Mouse (Mus musculus): ENCODE data around the gene Tnrc18. TPM values are rescaled to one million over a fixed set of nuclear protein-coding genes. Genes with fewer than 3 reads are reported as not detected.

Tnrc18 gene
- polyA plus RNA-seq, 1 experiment from 2014 or later, result 28.1 TPM

- no peaks in the 10 kb centered on the region for H3K9me3 ChIP-seq (replicated peaks)
- H3K27me3 ChIP-seq, result no peaks in the 10 kb centered on the region
- H3K27ac ChIP-seq, result peak overlapping the region; percentile 100
- no peaks in the 10 kb centered on the region for H3K36me3 ChIP-seq
- peaks cover 40% of the 10 kb centered on the region for H3K4me1 ChIP-seq
- under 1% methylated on average over 36 of the region's 36 CpGs for WGBS
- H3K9ac ChIP-seq, result peak overlapping the region; percentile 90
- H3K4me3 ChIP-seq (replicated peaks), result peak overlapping the region; percentile 95
- peak overlapping the region; percentile 80 for H3K4me2 ChIP-seq
- peak; percentile 70 for ATAC-seq (replicated peaks; ENCODE audit: low FRiP score)
Observed at GRCm38 (mm10) chr5:142821266-142821973, 4.0 kb upstream of the Tnrc18 start.

GRCm38 (mm10) chr5:142820276-142821265, 3.1 kb upstream of the Tnrc18 start:
- H3K4me3 ChIP-seq (replicated peaks), result peak overlapping the region; percentile 95
- WGBS, result under 1% methylated on average over 53 of the region's 53 CpGs
- no peaks in the 10 kb centered on the region for H3K9me3 ChIP-seq (replicated peaks)
- peak overlapping the region; percentile 90 for H3K9ac ChIP-seq
- peaks cover 37% of the 10 kb centered on the region for H3K4me1 ChIP-seq
- H3K27ac ChIP-seq, result peak overlapping the region; percentile 100
- peak overlapping the region; percentile 80 for H3K4me2 ChIP-seq
- H3K36me3 ChIP-seq, result no peaks in the 10 kb centered on the region
- H3K27me3 ChIP-seq, result no peaks in the 10 kb centered on the region
- no peak for ATAC-seq (replicated peaks; ENCODE audit: low FRiP score)

GRCm38 (mm10) chr5:142819385-142820275, 2.2 kb upstream of the Tnrc18 start:
- H3K36me3 ChIP-seq, result no peaks in the 10 kb centered on the region
- peak overlapping the region; percentile 80 for H3K4me2 ChIP-seq
- no peaks in the 10 kb centered on the region for H3K27me3 ChIP-seq
- ATAC-seq (replicated peaks; ENCODE audit: low FRiP score), result no peak
- peak overlapping the region; percentile 90 for H3K9ac ChIP-seq
- H3K27ac ChIP-seq, result peak overlapping the region; percentile 100
- under 1% methylated on average over 36 of the region's 36 CpGs for WGBS
- peaks cover 28% of the 10 kb centered on the region for H3K4me1 ChIP-seq
- H3K9me3 ChIP-seq (replicated peaks), result no peaks in the 10 kb centered on the region
- H3K4me3 ChIP-seq (replicated peaks), result peak overlapping the region; percentile 95

GRCm38 (mm10) chr5:142818435-142819360, 1.2 kb upstream of the Tnrc18 start:
- Histone ChIP-seq H3K4me3 (replicated peaks) (peak overlapping the region; percentile 95), H3K27me3 (no peaks in the 10 kb centered on the region), H3K9ac (peak overlapping the region; percentile 90), H3K4me2 (peak overlapping the region; percentile 80), H3K36me3 (no peaks in the 10 kb centered on the region), H3K9me3 (replicated peaks) (no peaks in the 10 kb centered on the region), H3K27ac (peak overlapping the region; percentile 100), H3K4me1 (peaks cover 19% of the 10 kb centered on the region)
- under 1% methylated on average over 40 of the region's 43 CpGs for WGBS
- ATAC-seq (replicated peaks; ENCODE audit: low FRiP score), result no peak

- Histone ChIP-seq H3K36me3 (peaks cover 2% of the 10 kb centered on the region; the same call in 1 of the 2 replicates), H3K4me3 (replicated peaks) (peak overlapping the region; percentile 95), H3K27me3 (no peaks in the 10 kb centered on the region), H3K4me2 (peak overlapping the region; percentile 80), H3K9ac (peak overlapping the region; percentile 99), H3K4me1 (peaks cover 21% of the 10 kb centered on the region), H3K27ac (peak overlapping the region; percentile 100), H3K9me3 (replicated peaks) (no peaks in the 10 kb centered on the region)
- no peak for ATAC-seq (replicated peaks; ENCODE audit: low FRiP score)
- under 1% methylated on average over 70 of the region's 71 CpGs for WGBS
Observed at GRCm38 (mm10) chr5:142816811-142817523, 495 bp downstream of the Tnrc18 start.

- 0% methylated on average over 39 of the region's 39 CpGs for WGBS
- H3K9ac ChIP-seq, result peak overlapping the region; percentile 99
Observed at GRCm38 (mm10) chr5:142816031-142816810, 1.2 kb downstream of the Tnrc18 start.

GRCm38 (mm10) chr5:142815421-142816001, 2.0 kb downstream of the Tnrc18 start:
- H3K4me2 ChIP-seq, result peak overlapping the region; percentile 80
- no peak for ATAC-seq (replicated peaks; ENCODE audit: low FRiP score)
- WGBS, result under 1% methylated on average over 30 of the region's 30 CpGs
- peak overlapping the region; percentile 95 for H3K4me3 ChIP-seq (replicated peaks)
- peaks cover 33% of the 10 kb centered on the region for H3K4me1 ChIP-seq
- no peaks in the 10 kb centered on the region for H3K27me3 ChIP-seq
- H3K36me3 ChIP-seq, result peaks cover 15% of the 10 kb centered on the region
- peak overlapping the region; percentile 99 for H3K9ac ChIP-seq
- H3K27ac ChIP-seq, result peak overlapping the region; percentile 100
- no peaks in the 10 kb centered on the region for H3K9me3 ChIP-seq (replicated peaks)

More at GRCm38 (mm10) chr5:142816031-142816810, 1.2 kb downstream of the Tnrc18 start:
- H3K4me1 ChIP-seq, result peaks cover 26% of the 10 kb centered on the region
- H3K36me3 ChIP-seq, result peaks cover 10% of the 10 kb centered on the region
- H3K27ac ChIP-seq, result peak overlapping the region; percentile 100
- peak overlapping the region; percentile 95 for H3K4me3 ChIP-seq (replicated peaks)
- ATAC-seq (replicated peaks; ENCODE audit: low FRiP score), result no peak
- peak overlapping the region; percentile 80 for H3K4me2 ChIP-seq
- H3K9me3 ChIP-seq (replicated peaks), result no peaks in the 10 kb centered on the region
- no peaks in the 10 kb centered on the region for H3K27me3 ChIP-seq

- H3K4me1 ChIP-seq, result peaks cover 34% of the 10 kb centered on the region
- H3K27ac ChIP-seq, result peak overlapping the region; percentile 100
- WGBS, result under 1% methylated on average over 57 of the region's 62 CpGs
- H3K36me3 ChIP-seq, result peaks cover 21% of the 10 kb centered on the region
- no peak for ATAC-seq (replicated peaks; ENCODE audit: low FRiP score)
- H3K4me3 ChIP-seq (replicated peaks), result peak overlapping the region; percentile 95
- H3K4me2 ChIP-seq, result peak overlapping the region; percentile 80
- no peaks in the 10 kb centered on the region for H3K9me3 ChIP-seq (replicated peaks)
- no peaks in the 10 kb centered on the region for H3K27me3 ChIP-seq
- H3K9ac ChIP-seq, result peak overlapping the region; percentile 99
Observed at GRCm38 (mm10) chr5:142814711-142815420, 2.6 kb downstream of the Tnrc18 start.

- Histone ChIP-seq H3K9me3 (replicated peaks) (no peaks in the 10 kb centered on the region), H3K9ac (peak overlapping the region; percentile 99)
- WGBS, result 1% methylated on average over 22 of the region's 22 CpGs
Observed at GRCm38 (mm10) chr5:142814161-142814651, 3.3 kb downstream of the Tnrc18 start.

More at GRCm38 (mm10) chr5:142814161-142814651, 3.3 kb downstream of the Tnrc18 start:
- Histone ChIP-seq H3K4me2 (peak overlapping the region; percentile 80), H3K27ac (peak overlapping the region; percentile 100), H3K36me3 (peaks cover 27% of the 10 kb centered on the region), H3K4me1 (peaks cover 34% of the 10 kb centered on the region), H3K4me3 (replicated peaks) (peak overlapping the region; percentile 95), H3K27me3 (no peaks in the 10 kb centered on the region)
- ATAC-seq (replicated peaks; ENCODE audit: low FRiP score), result no peak
